Mouse (Mus musculus): ENCODE data around the gene Tmem94. TPM values are rescaled to one million over a fixed set of nuclear protein-coding genes. Genes with fewer than 3 reads are reported as not detected.

The Tmem94 gene
- total RNA-seq, 2 experiments from 2014 or later = 54.9 to 69.9 TPM

- DNase-seq (ENCODE audit: low spot score in 2 of 2) = no peak
- intact Hi-C loops (cut with DNase I) = loop anchor here (5.0 kb wide), 2 partner anchors 42 to 48 kb away; partner anchors contain the start of genes Caskin2 and Tsen54
Measured at GRCm38 (mm10) chr11:115764698-115765097, 535 bp upstream of the Tmem94 start.

GRCm38 (mm10) chr11:115765607-115766141 lies 441 bp downstream of the Tmem94 start:
- no peak for DNase-seq (ENCODE audit: low spot score in 2 of 2)
- intact Hi-C loops (cut with DNase I) = loop anchor here (5.0 kb wide), 2 partner anchors 43 to 47 kb away; partner anchors contain the start of genes Caskin2 and Tsen54

- DNase-seq (ENCODE audit: low spot score in 2 of 2) = no peak
- intact Hi-C loops (cut with DNase I) = loop anchor here (5.0 kb wide), 2 partner anchors 44 to 46 kb away; partner anchors contain the start of genes Caskin2 and Tsen54
Measured at GRCm38 (mm10) chr11:115766356-115766943, 1.2 kb downstream of the Tmem94 start.

- intact Hi-C loops (cut with DNase I) = loop anchor here (5.0 kb wide), 2 partner anchors 45 kb away; partner anchors contain the start of genes Caskin2 and Tsen54
- DNase-seq (ENCODE audit: low spot score in 2 of 2) = no peak
Measured at GRCm38 (mm10) chr11:115766981-115767380, 1.7 kb downstream of the Tmem94 start.

GRCm38 (mm10) chr11:115768896-115769295 lies 3.7 kb downstream of the Tmem94 start:
- intact Hi-C loops (cut with DNase I) = loop anchor here (5.0 kb wide), 2 partner anchors 43 to 47 kb away; partner anchors contain the start of genes Caskin2 and Tsen54

GRCm38 (mm10) chr11:115774653-115775052 lies 9.4 kb downstream of the Tmem94 start:
- DNase-seq (ENCODE audit: low spot score in 2 of 2) = no peak
- intact Hi-C loops (cut with DNase I) = no loop called here

More at GRCm38 (mm10) chr11:115768896-115769295, 3.7 kb downstream of the Tmem94 start:
- DNase-seq (ENCODE audit: low spot score in 2 of 2) = no peak

- no peak for DNase-seq (ENCODE audit: low spot score in 2 of 2)
- intact Hi-C loops (cut with DNase I) = no loop called here
Measured at GRCm38 (mm10) chr11:115775821-115776665, 10.8 kb downstream of the Tmem94 start.

- DNase-seq (ENCODE audit: low spot score in 2 of 2) = no peak
- intact Hi-C loops (cut with DNase I) = no loop called here
Measured at GRCm38 (mm10) chr11:115776954-115777353, 11.7 kb downstream of the Tmem94 start.

GRCm38 (mm10) chr11:115777487-115778335 lies 12.5 kb downstream of the Tmem94 start:
- no peak for DNase-seq (ENCODE audit: low spot score in 2 of 2)
- intact Hi-C loops (cut with DNase I) = loop anchor here (2.0 kb wide), 1 partner anchor 55 kb away; no protein-coding TSS in a partner anchor

- peak; percentile 40 to 48 for DNase-seq (ENCODE audit: low spot score in 2 of 2)
- intact Hi-C loops (cut with DNase I) = loop anchor here (2.0 kb wide), 1 partner anchor 56 kb away; no protein-coding TSS in a partner anchor
Measured at GRCm38 (mm10) chr11:115779038-115779571, 13.9 kb downstream of the Tmem94 start.

GRCm38 (mm10) chr11:115780141-115781070 lies 15.2 kb downstream of the Tmem94 start:
- DNase-seq (ENCODE audit: low spot score in 2 of 2) = peak; percentile 64
- intact Hi-C loops (cut with DNase I) = no loop called here

GRCm38 (mm10) chr11:115786473-115786872 lies 21.2 kb downstream of the Tmem94 start:
- DNase-seq (ENCODE audit: low spot score in 2 of 2) = no peak
- intact Hi-C loops (cut with DNase I) = no loop called here

GRCm38 (mm10) chr11:115789787-115790186 lies 24.6 kb downstream of the Tmem94 start:
- peak in 1 of 2 experiments; percentile 3 for DNase-seq (ENCODE audit: low spot score in 2 of 2)
- intact Hi-C loops (cut with DNase I) = no loop called here

GRCm38 (mm10) chr11:115791919-115792318 lies 26.7 kb downstream of the Tmem94 start:
- intact Hi-C loops (cut with DNase I) = no loop called here
- no peak for DNase-seq (ENCODE audit: low spot score in 2 of 2)

- peak in 1 of 2 experiments; percentile 2 for DNase-seq (ENCODE audit: low spot score in 2 of 2)
- intact Hi-C loops (cut with DNase I) = no loop called here
Measured at GRCm38 (mm10) chr11:115792353-115792752, 27.1 kb downstream of the Tmem94 start.

- intact Hi-C loops (cut with DNase I) = no loop called here
Measured at GRCm38 (mm10) chr11:115796898-115797297, 31.7 kb downstream of the Tmem94 start.

GRCm38 (mm10) chr11:115797665-115798064 lies 32.4 kb downstream of the Tmem94 start:
- intact Hi-C loops (cut with DNase I) = no loop called here
- DNase-seq (ENCODE audit: low spot score in 2 of 2) = no peak

More at GRCm38 (mm10) chr11:115796898-115797297, 31.7 kb downstream of the Tmem94 start:
- no peak for DNase-seq (ENCODE audit: low spot score in 2 of 2)

- DNase-seq (ENCODE audit: low spot score in 2 of 2) = no peak
- intact Hi-C loops (cut with DNase I) = no loop called here
Measured at GRCm38 (mm10) chr11:115800981-115801380, 35.7 kb downstream of the Tmem94 start.

Data from left cerebral cortex, postnatal 36 days (tissue).